In the genomic region with DNA sequence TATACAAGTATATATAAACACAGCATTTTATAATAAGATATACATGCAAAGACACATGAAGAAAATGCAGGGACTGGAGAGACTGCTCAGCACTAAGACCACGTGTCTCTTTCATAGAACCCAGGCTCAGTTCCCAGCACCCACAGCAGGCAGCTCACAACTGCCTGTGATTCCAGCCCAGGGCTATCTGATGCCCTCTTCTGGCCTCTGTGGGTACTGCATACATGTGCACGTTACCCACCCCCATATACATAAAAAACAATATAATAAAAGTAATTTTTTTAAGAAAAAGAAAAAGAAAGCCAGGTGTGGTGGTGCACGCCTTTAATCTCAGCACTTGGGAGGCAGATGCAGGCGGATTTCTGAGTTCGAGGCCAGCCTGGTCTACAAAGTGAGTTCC, we compare ENCODE assay signal across 15 mouse cellular contexts. TPM values are rescaled to one million over a fixed set of nuclear protein-coding genes. Genes with fewer than 3 reads are reported as not detected.
A peak's percentile ranks its signal among the peaks of the same experiment; 100 is the strongest.
DNase-seq lines count a peak whose midpoint lies in the region; ATAC-seq and TF ChIP-seq lines count a peak whose summit lies in the region.
"Had no signal": no experiment of that assay in that cellular context is flagged by ENCODE, and none has a peak within 500 bp of the region (broad histone marks: within the 10 kb centered on the region; RNA-seq: fewer than 3 reads in every experiment).

No protein-coding gene starts in this region.

- H3K9me3 ChIP-seq in midbrain, postnatal 0 days (ENCODE audit: low read length), result no peaks in the 10 kb centered on the region
- H3K9me3 ChIP-seq in midbrain, embryonic 13.5 days, result no peaks in the 10 kb centered on the region
- H3K9me3 ChIP-seq in G1E (replicated peaks), result no peaks in the 10 kb centered on the region
- H3K9me3 ChIP-seq: embryonic facial prominence, embryonic 12.5 days; heart, embryonic 15.5 days; lung, embryonic 15.5 days had no signal

- H3K4me1 ChIP-seq in kidney, adult 2 months (ENCODE audit: control insufficient read depth, insufficient read depth, low read length), result no peaks in the 10 kb centered on the region
- H3K4me1 ChIP-seq in midbrain, postnatal 0 days (ENCODE audit: insufficient read depth, low read length), result no peaks in the 10 kb centered on the region
- H3K4me1 ChIP-seq in midbrain, embryonic 13.5 days (replicated peaks), result peaks cover 15% of the 10 kb centered on the region
- no peaks in the 10 kb centered on the region for H3K4me1 ChIP-seq in G1E (ENCODE audit: insufficient read depth, low read depth, low read length)
- H3K4me1 ChIP-seq: lung, embryonic 15.5 days had no signal

- no peak overlapping the region for H3K4me2 ChIP-seq in midbrain, postnatal 0 days (ENCODE audit: low read depth, low read length, poor library complexity, severe bottlenecking)
- no peak overlapping the region for H3K4me2 ChIP-seq in midbrain, embryonic 13.5 days (replicated peaks)
- H3K4me2 ChIP-seq: embryonic facial prominence, embryonic 12.5 days; heart, embryonic 15.5 days; lung, embryonic 15.5 days had no signal

- ATAC-seq in midbrain, postnatal 0 days (ENCODE audit: low FRiP score), result no peak
- ATAC-seq in midbrain, embryonic 13.5 days, result no peak
- ATAC-seq in G1E (ENCODE audit: extremely low read depth, insufficient number of reproducible peaks, low FRiP score, poor library complexity, severe bottlenecking), result no peak
- ATAC-seq: hindbrain, embryonic 16.5 days had no signal

- 87% methylated on average over 5 of the region's 5 CpGs for WGBS in kidney, adult 2 months
- WGBS in midbrain, postnatal 0 days, result 90% methylated on average over 5 of the region's 5 CpGs
- 81% methylated on average over 5 of the region's 5 CpGs for WGBS in midbrain, embryonic 13.5 days

- DNase-seq in kidney, adult 2 months, result no peak
- DNase-seq in kidney, adult 9 months, result no peak
- DNase-seq in midbrain, postnatal 0 days (ENCODE audit: low spot score), result no peak
- no peak for DNase-seq in G1E (ENCODE audit: low spot score)
- peak; percentile 24 for DNase-seq in splenic B cell, adult 2 months (ENCODE audit: low read depth, low spot score)
- no peak for DNase-seq in adrenal gland, adult 8-10 months
- DNase-seq: adrenal gland, postnatal 36 days; left cerebral cortex, postnatal 4 days had no signal

- TF ChIP-seq CTCF in kidney, adult 2 months (conservative IDR thresholded peaks at IDR 0.05; ENCODE audit: insufficient read depth, insufficient read length, low read depth, low read length), result 0 out of 2 replicates have a peak, but pooled peaks have one; percentile 19
- peak; percentile 25 for TF ChIP-seq CTCF in midbrain, postnatal 0 days (IDR thresholded peaks at IDR 0.05)
- 0 out of 2 replicates have a peak, but pooled peaks have one; percentile 4 for TF ChIP-seq CTCF in G1E (IDR thresholded peaks at IDR 0.05; ENCODE audit: low read depth, low read length)

- no peak for TF ChIP-seq POLR2A in kidney, adult 2 months (IDR thresholded peaks at IDR 0.05; ENCODE audit: low read depth, low read length)

- no peaks in the 10 kb centered on the region for H3K36me3 ChIP-seq in kidney, adult 2 months (ENCODE audit: control insufficient read depth, insufficient read depth, low read length)
- H3K36me3 ChIP-seq in midbrain, postnatal 0 days (ENCODE audit: insufficient read depth, low read length), result no peaks in the 10 kb centered on the region
- no peaks in the 10 kb centered on the region for H3K36me3 ChIP-seq in midbrain, embryonic 13.5 days
- H3K36me3 ChIP-seq in G1E (replicated peaks), result no peaks in the 10 kb centered on the region
- H3K36me3 ChIP-seq in splenic B cell, adult 2 months (ENCODE audit: control insufficient read depth, insufficient read depth, low read length, poor library complexity, severe bottlenecking), result no peaks in the 10 kb centered on the region
- H3K36me3 ChIP-seq: embryonic facial prominence, embryonic 12.5 days; heart, embryonic 15.5 days; lung, embryonic 15.5 days had no signal

- no peaks in the 10 kb centered on the region for H3K27me3 ChIP-seq in kidney, adult 2 months (replicated peaks; ENCODE audit: control insufficient read depth, insufficient read depth, low read length)
- H3K27me3 ChIP-seq in midbrain, postnatal 0 days (ENCODE audit: insufficient read depth, low read length), result no peaks in the 10 kb centered on the region
- no peaks in the 10 kb centered on the region for H3K27me3 ChIP-seq in midbrain, embryonic 13.5 days
- peaks cover 7% of the 10 kb centered on the region; the same call in 1 of the 2 replicates for H3K27me3 ChIP-seq in G1E (ENCODE audit: insufficient read depth, low read length)
- H3K27me3 ChIP-seq in splenic B cell, adult 2 months (ENCODE audit: control insufficient read depth, insufficient read depth, low read length, poor library complexity, severe bottlenecking), result no peaks in the 10 kb centered on the region
- H3K27me3 ChIP-seq: heart, embryonic 15.5 days; lung, embryonic 15.5 days had no signal

- no peak overlapping the region for H3K9ac ChIP-seq in midbrain, postnatal 0 days (replicated peaks; ENCODE audit: low read length, poor library complexity, severe bottlenecking)
- H3K9ac ChIP-seq in midbrain, embryonic 13.5 days (replicated peaks), result no peak overlapping the region
- H3K9ac ChIP-seq: embryonic facial prominence, embryonic 12.5 days; heart, embryonic 15.5 days; lung, embryonic 15.5 days had no signal

- no peak overlapping the region for H3K27ac ChIP-seq in kidney, adult 2 months (ENCODE audit: insufficient read depth, low read depth, low read length)
- H3K27ac ChIP-seq in midbrain, postnatal 0 days (ENCODE audit: low read depth, low read length), result no peak overlapping the region
- H3K27ac ChIP-seq in midbrain, embryonic 13.5 days, result no peak overlapping the region
- H3K27ac ChIP-seq: embryonic facial prominence, embryonic 12.5 days; heart, embryonic 15.5 days; lung, embryonic 15.5 days had no signal

- no peak overlapping the region for H3K4me3 ChIP-seq in kidney, adult 2 months (ENCODE audit: insufficient read depth, low read depth, low read length)
- no peak overlapping the region for H3K4me3 ChIP-seq in midbrain, postnatal 0 days (ENCODE audit: low read depth, low read length)
- H3K4me3 ChIP-seq in midbrain, embryonic 13.5 days (replicated peaks), result no peak overlapping the region
- H3K4me3 ChIP-seq in G1E (ENCODE audit: low read depth, low read length), result no peak overlapping the region
- H3K4me3 ChIP-seq: embryonic facial prominence, embryonic 12.5 days; heart, embryonic 15.5 days; lung, embryonic 15.5 days had no signal

RNA-seq across cellular contexts. Expression of gene Csnk1e, which starts 17.7 kb away (rescaled TPM):
- polyA plus RNA-seq in kidney, adult 2 months (2012; rRNA removed), result 31.5 and 34.9 TPM in 2 replicates
- total RNA-seq in midbrain, postnatal 0 days (2014; rRNA removed), result 378 and 384 TPM in 2 replicates
- 153 and 195 TPM in 2 replicates for polyA plus RNA-seq in midbrain, postnatal 0 days (2015; fragmentation: Nextera tagmentation; extraction: Ambion mirVana)
- 233 and 269 TPM in 2 replicates for polyA plus RNA-seq in midbrain, embryonic 13.5 days (2015; fragmentation: Nextera tagmentation; extraction: Ambion mirVana)
- total RNA-seq in G1E (2014; fragmentation: Nextera tagmentation), result not detected in 2 replicates
- 0.35 and 0.44 TPM in 2 replicates for total RNA-seq in G1E (2017)
- not detected in 2 replicates for polyA plus RNA-seq in G1E (2012)
- total RNA-seq in adrenal gland, adult 8-10 months (2022), result 100 to 1,000 TPM in 2 of 4 experiments, 10 to 100 TPM in 2; 80.4 to 126 (median 97.1) TPM

RNA-seq across cellular contexts. Expression of gene Kcnj4, which starts 32.0 kb away (rescaled TPM):
- 0.05 and 0.08 TPM in 2 replicates for polyA plus RNA-seq in kidney, adult 2 months (2012; rRNA removed)
- total RNA-seq in midbrain, postnatal 0 days (2014; rRNA removed), result 1.7 and 2.2 TPM in 2 replicates
- polyA plus RNA-seq in midbrain, postnatal 0 days (2015; fragmentation: Nextera tagmentation; extraction: Ambion mirVana), result 0.11 and 0.15 TPM in 2 replicates
- polyA plus RNA-seq in midbrain, embryonic 13.5 days (2015; fragmentation: Nextera tagmentation; extraction: Ambion mirVana), result not detected in 2 replicates
- total RNA-seq in G1E (2014; fragmentation: Nextera tagmentation) (not detected in 2 replicates), G1E (2017) (0.05 TPM in 1 of 2 replicates, not detected in the other)
- polyA plus RNA-seq in G1E (2012), result not detected in 2 replicates
- 1 to 10 TPM in 2 of 4 experiments, under 1 TPM in 2; 0.38 to 6.2 (median 2.8) TPM for total RNA-seq in adrenal gland, adult 8-10 months (2022)
- total RNA-seq: CH12.LX had no signal
- polyA plus RNA-seq: embryonic facial prominence, embryonic 12.5 days; gonadal fat pad, adult 2 months; hindbrain, embryonic 16.5 days had no signal

RNA-seq across cellular contexts. Expression of gene Kdelr3, which starts 43.2 kb away (rescaled TPM):
- polyA plus RNA-seq in kidney, adult 2 months (2012; rRNA removed), result 5.9 and 7.8 TPM in 2 replicates
- 6.0 and 7.3 TPM in 2 replicates for total RNA-seq in midbrain, postnatal 0 days (2014; rRNA removed)
- 5.8 and 7.7 TPM in 2 replicates for polyA plus RNA-seq in midbrain, postnatal 0 days (2015; fragmentation: Nextera tagmentation; extraction: Ambion mirVana)
- 6.0 and 8.3 TPM in 2 replicates for polyA plus RNA-seq in midbrain, embryonic 13.5 days (2015; fragmentation: Nextera tagmentation; extraction: Ambion mirVana)
- total RNA-seq in G1E (2014; fragmentation: Nextera tagmentation) (not detected in 2 replicates), G1E (2017) (0.05 TPM in 1 of 2 replicates, not detected in the other)
- polyA plus RNA-seq in G1E (2012), result not detected in 2 replicates
- 1 to 10 TPM; 2.1 to 5.3 (median 2.8) TPM for total RNA-seq in adrenal gland, adult 8-10 months (2022)

Comparison
In these comparisons a context has a peak if more than half of its experiments do, and no peak if none do; other contexts are left out.
1. RNA of gene Csnk1e, which starts 17.7 kb away (polyA plus RNA-seq): 233 to 269 TPM in midbrain, embryonic 13.5 days, 153 to 195 TPM in midbrain, postnatal 0 days and 31.5 to 34.9 TPM in kidney, adult 2 months; not detected in G1E; every median in the first group is over 10 times any median in the second.
2. Peak in every context shown above with its lines, with median percentiles within 50 percentile points of each other: CTCF ChIP-seq.